Mouse (Mus musculus): ENCODE measurements at regions not wholly inside any gene's neighbourhood (a gene's known extent, or its start where the extent isn't known, plus 50 kb on each side); places are given as distances from the start of the nearest gene placed in this dataset.

- DNase-seq (ENCODE audit: low spot score in 2 of 2): no peak
Observed at GRCm38 (mm10) chr12:12509164-12509937, 247.4 kb downstream of the Fam49a start.

DNA sequence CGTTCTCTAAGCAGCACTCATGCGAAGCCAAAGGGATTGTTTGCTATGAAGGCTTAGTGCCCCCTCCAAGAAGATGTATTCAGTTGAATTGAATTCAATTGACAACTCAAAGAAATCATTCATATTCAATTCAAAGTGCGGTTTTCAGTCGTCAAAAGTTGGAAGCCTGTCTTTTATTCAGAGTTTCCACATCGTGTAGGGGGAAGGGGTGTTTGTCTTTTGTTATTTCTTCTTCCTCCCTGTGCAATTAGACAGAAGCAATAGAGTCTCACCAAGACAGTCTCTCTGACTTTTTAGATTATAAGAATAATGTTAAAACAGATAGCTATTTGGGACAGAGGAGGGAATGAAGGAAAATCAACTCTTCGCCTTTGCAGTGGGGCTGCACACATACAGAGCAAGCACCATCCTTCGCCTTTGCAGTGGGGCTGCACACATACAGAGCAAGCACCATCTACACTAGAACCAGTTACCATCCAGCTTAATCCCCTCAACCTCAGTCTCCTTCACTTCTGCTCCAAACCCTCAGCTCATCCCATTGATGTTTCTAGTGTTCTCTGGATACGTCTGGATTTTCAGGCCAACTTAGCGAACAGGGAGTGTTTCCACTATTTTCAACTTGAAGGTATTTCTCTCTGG lies 246.7 kb downstream of the Fam49a start:
- DNase-seq (ENCODE audit: low spot score in 2 of 2): no peak

DNA sequence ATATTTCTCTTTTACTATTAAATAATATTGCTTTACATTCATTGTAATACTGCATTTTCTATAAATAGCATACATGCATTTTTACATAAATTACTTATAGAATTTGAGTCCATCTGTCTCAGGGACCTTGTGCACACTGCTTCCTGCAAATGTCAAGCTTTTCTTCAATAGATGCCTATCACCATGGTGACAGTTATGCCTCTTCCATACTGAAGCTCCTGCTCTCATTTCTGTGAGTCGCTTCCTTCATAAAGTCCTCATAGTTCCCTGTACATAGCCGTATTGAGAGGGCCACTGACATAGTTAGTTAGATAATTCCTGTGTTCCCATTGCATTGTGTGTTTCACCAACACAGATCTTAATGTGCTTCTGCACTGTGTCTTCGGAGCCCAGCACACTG lies 244.7 kb downstream of the Fam49a start:
- no peak for DNase-seq (ENCODE audit: low spot score in 2 of 2)

- DNase-seq (ENCODE audit: low spot score in 2 of 2): no peak
Observed at GRCm38 (mm10) chr12:12505590-12505989, 243.7 kb downstream of the Fam49a start.

GRCm38 (mm10) chr12:12499903-12500302 lies 238.0 kb downstream of the Fam49a start:
- DNase-seq (ENCODE audit: low spot score in 2 of 2): no peak

DNA sequence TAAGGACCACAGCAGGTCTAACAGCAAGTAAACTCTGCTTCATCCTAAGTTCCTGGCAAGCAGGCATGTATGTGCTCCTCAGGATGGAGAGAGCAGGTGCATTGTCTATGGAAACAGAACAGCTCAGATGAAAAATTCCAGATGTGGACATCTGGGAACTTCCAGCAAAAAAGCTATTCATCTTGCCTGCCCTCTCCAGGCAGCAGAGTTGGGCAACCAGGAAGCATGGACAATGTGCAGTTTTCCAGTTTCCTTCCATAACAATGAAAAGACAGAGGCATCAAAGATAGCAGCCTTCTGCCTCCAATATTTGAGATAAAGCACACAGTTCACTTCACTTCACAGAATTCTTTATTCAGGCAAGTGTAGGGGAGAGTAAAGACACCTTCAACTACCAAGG lies 236.7 kb downstream of the Fam49a start:
- no peak for DNase-seq (ENCODE audit: low spot score in 2 of 2)

DNA sequence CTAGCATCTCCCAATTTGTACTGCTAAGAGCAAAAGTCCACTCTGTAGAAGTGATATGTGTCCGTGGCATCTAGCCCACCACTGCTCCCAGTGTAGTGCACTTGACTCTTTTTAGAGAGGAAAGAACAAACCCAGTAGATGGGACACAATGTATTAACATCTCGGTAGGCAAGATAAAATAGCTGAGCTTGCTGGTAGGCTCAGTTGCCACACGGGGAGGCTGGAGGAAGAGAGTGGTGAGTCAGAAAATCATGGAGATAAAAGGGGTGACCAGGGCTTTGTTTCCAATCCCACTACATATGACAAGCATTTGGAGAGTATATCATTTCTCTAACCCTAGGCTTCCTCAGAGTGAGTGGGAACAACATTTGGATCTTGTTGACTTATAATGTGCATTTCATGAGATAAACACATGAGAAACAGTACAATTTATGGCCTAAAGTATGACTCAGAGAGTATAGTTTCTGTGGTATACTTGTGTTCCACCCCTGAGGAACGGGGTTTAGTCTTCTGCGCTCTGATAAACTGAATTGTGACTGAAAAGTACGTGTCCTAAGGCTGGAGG lies 235.4 kb downstream of the Fam49a start:
- no peak for DNase-seq (ENCODE audit: low spot score in 2 of 2)

GRCm38 (mm10) chr12:12496593-12497141 lies 234.7 kb downstream of the Fam49a start:
- peak in 1 of 2 experiments; percentile 6 for DNase-seq (ENCODE audit: low spot score in 2 of 2)

GRCm38 (mm10) chr12:12490173-12490572 lies 228.2 kb downstream of the Fam49a start:
- no peak for DNase-seq (ENCODE audit: low spot score in 2 of 2)

GRCm38 (mm10) chr12:12488090-12488489 lies 226.2 kb downstream of the Fam49a start:
- DNase-seq (ENCODE audit: low spot score in 2 of 2): no peak

GRCm38 (mm10) chr12:12486656-12487356 lies 224.9 kb downstream of the Fam49a start:
- DNase-seq (ENCODE audit: low spot score in 2 of 2): no peak

GRCm38 (mm10) chr12:12484921-12485680 lies 223.2 kb downstream of the Fam49a start:
- DNase-seq (ENCODE audit: low spot score in 2 of 2): no peak

GRCm38 (mm10) chr12:12480451-12480850 lies 218.5 kb downstream of the Fam49a start:
- DNase-seq (ENCODE audit: low spot score in 2 of 2): no peak

DNA sequence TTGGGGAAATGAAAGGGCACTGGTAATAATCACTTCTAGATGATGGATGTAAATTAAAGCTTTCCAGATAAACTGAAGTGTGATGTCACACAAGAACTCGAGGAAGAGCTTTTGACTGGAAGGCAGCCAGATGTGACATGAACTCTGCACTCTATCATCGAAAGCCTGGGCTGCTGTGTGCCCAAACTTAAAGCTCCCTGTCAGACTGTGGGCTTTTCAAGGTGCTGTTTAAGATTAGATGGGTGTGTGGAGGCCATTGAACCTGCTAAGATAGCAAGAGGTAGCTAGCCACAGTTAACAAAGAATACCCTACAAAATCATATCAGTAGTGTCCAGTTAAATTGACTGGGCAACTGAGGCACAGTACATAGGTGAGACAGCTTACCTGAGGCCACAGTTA lies 190.1 kb downstream of the Fam49a start:
- DNase-seq (ENCODE audit: low spot score in 2 of 2): no peak

DNA sequence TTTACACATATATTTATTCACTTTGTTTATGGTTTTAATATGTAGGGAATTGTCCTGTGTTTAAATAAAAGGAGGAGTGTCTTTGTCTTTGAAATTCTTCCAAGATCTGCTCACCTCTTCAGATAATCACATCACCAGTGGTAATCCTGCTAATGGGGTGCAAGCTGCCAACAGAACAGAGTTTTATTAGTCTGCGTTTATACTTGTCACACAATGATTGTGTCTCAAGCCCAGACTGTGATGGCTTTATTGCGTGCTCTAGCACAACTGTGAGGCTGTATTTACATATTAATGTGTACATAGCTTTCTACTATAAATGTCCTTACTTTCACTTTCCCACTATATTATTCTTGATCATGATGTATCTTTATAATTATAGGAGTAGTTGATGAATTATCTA lies 184.8 kb downstream of the Fam49a start:
- no peak for DNase-seq (ENCODE audit: low spot score in 2 of 2)

- no peak for DNase-seq (ENCODE audit: low spot score in 2 of 2)
Observed at GRCm38 (mm10) chr12:12446281-12446680, 184.3 kb downstream of the Fam49a start.

- no peak for DNase-seq (ENCODE audit: low spot score in 2 of 2)
Observed at GRCm38 (mm10) chr12:12442872-12443271, 180.9 kb downstream of the Fam49a start.

DNA sequence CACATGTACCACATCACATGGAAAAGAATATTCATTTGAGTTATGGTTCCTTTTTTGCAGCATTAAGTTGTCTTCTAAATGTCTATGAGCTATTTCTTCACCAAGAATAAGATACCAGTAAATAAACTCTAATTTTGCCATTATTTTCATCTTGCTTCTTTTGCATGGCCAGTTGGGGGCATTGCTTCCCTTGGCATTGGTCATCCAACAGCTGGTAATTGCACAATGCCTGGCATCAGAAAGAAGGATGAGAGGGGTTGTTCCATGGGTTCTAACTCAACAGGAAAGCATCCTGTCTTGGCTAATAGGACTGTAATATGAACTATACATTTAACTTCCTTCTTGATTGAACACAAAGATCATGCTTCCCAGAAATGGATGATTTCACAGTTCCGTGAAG lies 174.4 kb downstream of the Fam49a start:
- no peak for DNase-seq (ENCODE audit: low spot score in 2 of 2)

DNA sequence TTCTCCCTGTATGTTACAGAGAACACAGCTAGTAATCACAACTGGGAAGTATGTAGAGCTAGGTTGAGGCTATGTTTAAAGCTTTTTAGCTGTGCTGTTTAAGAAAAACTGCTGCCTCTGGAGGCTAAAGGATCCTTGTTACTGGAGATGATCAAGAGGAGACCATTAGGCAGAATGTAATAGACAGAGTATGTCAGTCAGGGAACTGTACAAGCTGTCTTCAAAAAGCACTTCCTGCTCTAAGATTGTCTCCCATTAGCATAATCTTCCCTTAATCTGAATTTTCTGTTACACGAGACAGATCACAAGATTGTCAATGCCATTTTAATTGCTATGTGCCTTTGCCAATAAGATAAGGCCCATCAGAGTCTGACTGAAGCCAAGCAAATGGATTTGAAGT lies 170.7 kb downstream of the Fam49a start:
- no peak for DNase-seq (ENCODE audit: low spot score in 2 of 2)
